Mouse (Mus musculus) erythroblast, embryonic 14.5 days (primary cell): Measurements from ENCODE around the gene Cd36. TPM values are rescaled to one million over a fixed set of nuclear protein-coding genes. Genes with fewer than 3 reads are reported as not detected.

ENCODE experiments used
- H3K27me3 ChIP-seq: 2 replicates; pipeline ENCODE4 v1.6.1; 2012; ENCODE audit warnings: inconsistent platforms; ENCODE audit not compliant: control insufficient read depth
- H3K36me3 ChIP-seq: 2 replicates; pipeline ENCODE4 v1.6.1; 2012; ENCODE audit warnings: mild to moderate bottlenecking, inconsistent platforms; ENCODE audit not compliant: control insufficient read depth
- H3K4me1 ChIP-seq: 2 replicates; pipeline ENCODE4 v1.6.1; 2012; ENCODE audit warnings: inconsistent platforms; ENCODE audit not compliant: control insufficient read depth
- H3K4me3 ChIP-seq: replicated peaks from 2 replicates; pipeline ENCODE3; 2012; ENCODE audit warnings: moderate library complexity, mild to moderate bottlenecking, inconsistent platforms
- H3K9me3 ChIP-seq: 2 replicates; pipeline ENCODE4 v1.6.1; 2012; ENCODE audit warnings: low read length, inconsistent platforms, mixed read lengths; ENCODE audit not compliant: control insufficient read depth
- GATA1 ChIP-seq: IDR thresholded peaks from 2 replicates; pipeline ENCODE4 v1.6.1; 2012; ENCODE audit warnings: low read length, inconsistent platforms, mixed read lengths
- TAL1 ChIP-seq: IDR thresholded peaks from 3 replicates; pipeline ENCODE4 v1.6.1; 2012; ENCODE audit warnings: low read length, inconsistent platforms, mixed read lengths
- polyA plus RNA-seq: library from polyadenylated mRNA; stranded (reverse); fragments of >175 nt; gene quantifications from 2 replicates; pipeline ENCODE4 v1.2.3, GENCODE M21; 2012

Gene Cd36
- polyA plus RNA-seq, 1 experiment = 0.12 TPM

DNA sequence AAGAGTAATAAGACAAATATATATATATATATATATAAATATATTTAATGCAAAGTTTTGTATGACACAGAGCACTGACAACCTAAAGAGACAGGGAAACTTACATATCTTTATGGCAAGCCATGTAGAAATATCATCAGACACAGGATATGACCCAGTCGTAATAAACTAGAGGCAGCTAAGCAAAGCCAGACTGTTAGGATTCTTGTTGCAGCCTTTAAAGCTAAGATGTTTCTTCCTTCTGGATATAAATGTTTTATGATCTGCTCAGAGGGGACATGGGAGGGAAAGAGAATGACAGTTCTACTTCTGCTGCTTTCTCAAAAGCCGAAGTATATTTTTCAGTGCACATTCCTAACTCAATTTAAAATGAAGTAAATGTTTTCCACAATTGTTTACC lies 14.3 kb downstream of the Cd36 start:
- H3K27me3 ChIP-seq = no peaks in the 10 kb centered on the region
- no peaks in the 10 kb centered on the region for H3K36me3 ChIP-seq
- peaks cover 4% of the 10 kb centered on the region for H3K4me1 ChIP-seq
- TF ChIP-seq TAL1 (no peak), GATA1 (no peak)
- H3K4me3 ChIP-seq = no peak overlapping the region
- H3K9me3 ChIP-seq = no peaks in the 10 kb centered on the region

DNA sequence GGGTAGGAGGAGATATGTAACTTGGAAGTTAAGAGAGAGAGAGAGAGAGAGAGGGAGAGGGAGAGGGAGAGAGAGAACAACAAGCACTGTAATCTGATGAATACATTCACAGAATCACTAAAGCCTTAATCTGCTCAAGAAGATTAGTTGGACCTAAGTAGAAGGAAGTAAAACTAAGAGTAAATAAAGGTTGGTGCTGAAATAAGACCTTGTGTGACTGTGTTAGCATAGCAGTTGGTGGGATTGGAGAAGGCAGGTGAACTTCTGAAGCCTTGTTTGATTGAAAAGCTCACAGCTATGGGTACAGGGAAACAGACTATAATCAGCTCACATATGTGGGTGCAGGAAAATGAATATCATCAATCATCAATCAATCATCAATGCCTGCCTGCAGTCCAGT lies 23.2 kb downstream of the Cd36 start:
- no peaks in the 10 kb centered on the region for H3K36me3 ChIP-seq
- H3K27me3 ChIP-seq = no peaks in the 10 kb centered on the region
- no peaks in the 10 kb centered on the region for H3K9me3 ChIP-seq
- no peak overlapping the region for H3K4me3 ChIP-seq
- no peaks in the 10 kb centered on the region for H3K4me1 ChIP-seq
- TF ChIP-seq GATA1 (no peak), TAL1 (no peak)

DNA sequence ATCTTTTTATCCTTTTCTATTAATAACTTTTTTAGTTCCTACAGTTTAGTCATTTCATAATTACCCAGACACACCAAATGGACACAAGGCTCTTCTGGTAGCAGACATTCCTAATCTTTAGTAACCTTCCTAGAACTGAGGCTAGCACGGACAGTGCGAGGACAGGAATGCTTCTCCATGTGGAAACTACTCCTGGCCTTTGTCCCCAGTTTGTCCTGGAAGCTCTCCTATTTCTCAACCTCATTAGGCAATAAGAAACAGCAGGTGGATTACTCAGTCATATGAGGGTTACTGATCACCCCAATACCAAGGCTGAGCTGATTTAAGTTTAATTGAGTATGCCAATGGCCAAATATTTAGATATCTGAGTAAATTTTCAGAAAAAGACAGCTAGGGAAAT lies 25.5 kb downstream of the Cd36 start:
- H3K4me3 ChIP-seq = no peak overlapping the region
- TF ChIP-seq GATA1 = no peak
- TF ChIP-seq TAL1 = no peak

DNA sequence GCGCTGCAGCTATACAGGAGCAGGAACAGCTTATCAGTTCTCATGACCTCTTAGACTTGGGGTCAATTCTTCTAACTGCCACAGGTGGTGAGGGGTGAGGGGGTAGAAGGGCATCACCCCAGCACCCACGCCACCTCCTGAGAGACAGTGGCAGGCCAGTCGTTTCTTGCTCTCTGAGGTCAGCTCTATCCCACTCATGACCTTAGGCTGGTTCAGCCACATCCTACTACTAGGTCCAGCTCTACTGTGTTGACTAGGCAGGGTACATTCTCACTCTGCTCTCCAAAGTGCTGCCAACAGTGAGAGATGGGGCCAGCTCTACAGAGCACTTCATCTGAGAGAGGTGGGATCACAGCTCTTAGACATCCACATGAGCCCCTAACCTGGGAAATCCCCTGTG lies 30.2 kb downstream of the Cd36 start:
- H3K27me3 ChIP-seq = no peaks in the 10 kb centered on the region
- TF ChIP-seq TAL1 = no peak
- TF ChIP-seq GATA1 = no peak
- no peaks in the 10 kb centered on the region for H3K4me1 ChIP-seq
- H3K9me3 ChIP-seq = no peaks in the 10 kb centered on the region
- no peaks in the 10 kb centered on the region for H3K36me3 ChIP-seq
- H3K4me3 ChIP-seq = no peak overlapping the region

More for the DNA sequence above, 25.5 kb downstream of the Cd36 start:
- Histone ChIP-seq H3K27me3 (no peaks in the 10 kb centered on the region), H3K9me3 (no peaks in the 10 kb centered on the region), H3K36me3 (no peaks in the 10 kb centered on the region), H3K4me1 (no peaks in the 10 kb centered on the region)

DNA sequence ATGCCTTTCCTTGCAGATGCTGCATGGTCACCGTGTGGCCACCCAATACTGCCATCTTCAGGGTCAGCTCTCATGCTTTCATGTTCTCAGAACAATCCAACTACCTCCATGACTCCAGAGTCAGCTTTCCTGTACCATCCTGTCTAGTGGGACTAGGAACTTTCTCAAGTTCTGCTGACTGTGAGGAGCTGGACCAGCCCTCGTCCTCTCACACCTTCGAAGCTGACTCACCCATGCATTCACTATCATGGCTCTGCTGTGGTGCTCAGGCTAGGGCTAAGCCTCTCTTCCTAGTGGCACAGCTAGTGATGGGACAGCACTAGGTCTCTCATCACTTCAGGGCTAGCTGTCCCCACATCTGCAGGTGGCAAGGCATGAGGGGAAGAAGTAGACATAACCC lies 30.7 kb downstream of the Cd36 start:
- H3K4me1 ChIP-seq = no peaks in the 10 kb centered on the region
- no peaks in the 10 kb centered on the region for H3K36me3 ChIP-seq
- no peaks in the 10 kb centered on the region for H3K27me3 ChIP-seq
- H3K4me3 ChIP-seq = no peak overlapping the region
- no peaks in the 10 kb centered on the region for H3K9me3 ChIP-seq
- TF ChIP-seq TAL1 (no peak), GATA1 (no peak)

DNA sequence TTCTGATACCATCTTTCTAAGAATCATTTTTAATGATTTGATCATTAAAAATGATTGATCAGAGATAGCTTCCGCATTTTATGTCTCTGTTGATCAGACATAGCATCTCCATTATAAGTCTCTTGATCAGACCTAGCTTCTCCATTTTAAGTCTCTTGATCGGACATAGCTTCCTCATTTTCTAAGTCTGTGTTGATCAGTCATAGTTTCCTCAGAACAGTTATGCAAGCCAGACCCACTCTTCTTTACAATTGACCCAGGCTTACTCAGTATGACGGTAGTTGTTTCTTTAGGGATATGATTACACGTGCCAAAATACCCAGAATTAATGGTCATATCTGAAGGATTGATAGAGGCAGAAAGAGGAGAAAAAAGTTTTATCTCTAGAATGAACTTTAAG lies 31.3 kb downstream of the Cd36 start:
- H3K9me3 ChIP-seq = no peaks in the 10 kb centered on the region
- no peaks in the 10 kb centered on the region for H3K4me1 ChIP-seq
- H3K4me3 ChIP-seq = no peak overlapping the region
- H3K27me3 ChIP-seq = no peaks in the 10 kb centered on the region
- H3K36me3 ChIP-seq = no peaks in the 10 kb centered on the region
- TF ChIP-seq GATA1 (no peak), TAL1 (no peak)

DNA sequence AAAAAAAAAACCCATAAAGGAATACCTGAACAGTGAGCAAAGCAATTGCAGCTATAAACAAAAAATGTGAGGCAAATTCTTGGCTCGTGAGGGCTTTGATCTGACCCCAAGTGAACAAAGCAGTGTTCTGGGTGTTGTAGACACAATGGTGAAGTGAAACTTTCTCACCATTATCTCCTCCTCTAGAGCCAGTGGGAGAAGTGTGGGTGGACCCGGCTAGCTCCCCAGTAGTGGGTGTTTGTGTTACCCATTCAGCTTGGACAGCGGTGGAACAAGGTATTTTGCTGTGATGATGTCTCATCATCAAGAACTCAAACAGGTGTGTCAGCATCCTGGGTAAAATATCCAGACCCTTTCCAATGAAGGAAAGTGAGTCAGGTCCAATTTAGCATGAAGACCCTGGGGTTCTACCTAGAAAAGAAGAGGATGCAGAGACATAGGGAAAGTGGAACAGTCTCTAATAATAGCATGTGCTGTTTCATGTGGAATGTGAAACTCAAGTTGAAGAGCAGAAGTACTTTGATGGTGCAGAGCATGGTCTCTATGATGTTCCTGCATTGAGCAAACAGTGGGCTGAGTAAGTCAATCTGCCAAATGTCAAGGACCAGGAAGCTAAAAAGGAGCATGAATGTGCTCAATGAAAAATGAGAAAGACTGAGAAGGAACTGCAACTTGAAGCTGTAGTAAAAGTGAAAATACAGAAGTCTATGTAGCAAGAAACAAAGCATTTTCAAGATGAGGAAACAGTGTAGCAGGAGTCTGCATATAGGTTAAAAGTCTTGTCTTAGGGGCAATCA lies 34.3 kb downstream of the Cd36 start:
- Histone ChIP-seq H3K27me3 (no peaks in the 10 kb centered on the region), H3K4me1 (no peaks in the 10 kb centered on the region), H3K36me3 (no peaks in the 10 kb centered on the region), H3K9me3 (no peaks in the 10 kb centered on the region), H3K4me3 (no peak overlapping the region)
- TF ChIP-seq TAL1 (no peak), GATA1 (no peak)

DNA sequence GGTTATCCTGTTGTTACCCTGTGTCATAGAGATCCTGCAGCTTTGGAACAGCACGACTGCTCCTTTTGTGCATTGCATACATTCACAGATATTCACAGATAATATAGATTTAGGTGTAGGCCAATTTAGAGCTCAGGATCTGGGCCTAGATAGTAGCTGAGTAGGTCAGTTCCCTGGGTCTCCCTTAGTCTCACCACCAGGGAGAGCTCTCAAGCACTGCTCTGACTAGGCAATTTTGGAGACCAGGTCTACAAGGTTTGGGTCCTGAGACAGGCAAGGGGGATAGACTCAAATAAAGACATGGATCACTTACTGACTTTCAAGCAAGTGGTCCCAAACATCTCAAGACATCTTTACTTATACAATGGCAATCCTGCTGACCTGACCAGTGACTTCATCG lies 38.0 kb downstream of the Cd36 start:
- Histone ChIP-seq H3K4me1 (no peaks in the 10 kb centered on the region), H3K27me3 (no peaks in the 10 kb centered on the region), H3K36me3 (no peaks in the 10 kb centered on the region), H3K9me3 (no peaks in the 10 kb centered on the region), H3K4me3 (no peak overlapping the region)
- TF ChIP-seq TAL1 (no peak), GATA1 (no peak)

DNA sequence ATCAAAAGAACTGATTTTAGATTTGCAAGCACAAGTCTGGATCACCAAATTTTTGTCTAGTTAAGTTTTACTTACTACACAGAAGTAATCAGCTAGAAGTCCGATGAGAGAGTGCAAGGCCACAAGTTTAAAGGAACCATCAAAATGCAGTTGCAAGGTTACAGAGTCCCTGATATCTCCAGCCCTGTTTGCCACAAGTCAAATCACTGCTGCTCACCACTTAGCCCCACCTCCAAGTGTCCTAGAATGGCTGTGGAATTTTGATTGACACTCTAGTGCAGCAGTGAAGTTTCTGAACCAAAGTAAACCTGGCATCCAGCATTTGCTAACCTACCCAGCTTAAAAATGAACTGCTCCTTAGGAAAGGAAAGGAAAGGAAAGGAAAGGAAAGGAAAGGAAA lies 39.0 kb downstream of the Cd36 start:
- Histone ChIP-seq H3K36me3 (no peaks in the 10 kb centered on the region), H3K27me3 (no peaks in the 10 kb centered on the region), H3K4me3 (no peak overlapping the region), H3K9me3 (no peaks in the 10 kb centered on the region), H3K4me1 (no peaks in the 10 kb centered on the region)
- TF ChIP-seq GATA1 (no peak), TAL1 (no peak)

DNA sequence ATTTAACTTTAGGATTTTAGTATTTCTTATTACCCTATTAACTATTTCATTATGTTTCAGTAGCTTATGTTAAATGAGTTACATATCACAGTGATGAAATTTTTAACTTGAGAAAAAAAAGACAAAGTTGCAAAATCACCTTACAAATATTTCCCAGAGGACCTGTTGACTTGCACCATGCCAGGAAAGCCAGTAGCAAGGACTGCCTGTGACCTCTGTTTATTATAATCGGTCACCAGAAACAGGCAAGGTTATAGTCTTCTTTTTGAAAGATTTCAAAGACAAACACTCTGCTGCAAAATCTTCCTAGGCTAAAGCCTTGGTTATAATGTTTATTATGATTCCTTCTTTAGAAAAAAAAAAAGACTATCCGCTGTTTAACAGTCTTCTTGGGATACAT lies 39.9 kb downstream of the Cd36 start:
- Histone ChIP-seq H3K9me3 (no peaks in the 10 kb centered on the region), H3K4me3 (no peak overlapping the region), H3K27me3 (no peaks in the 10 kb centered on the region), H3K4me1 (no peaks in the 10 kb centered on the region), H3K36me3 (no peaks in the 10 kb centered on the region)
- TF ChIP-seq GATA1 (no peak), TAL1 (no peak)
